Mouse (Mus musculus): ENCODE data around the gene Prss53. TPM values are rescaled to one million over a fixed set of nuclear protein-coding genes. Genes with fewer than 3 reads are reported as not detected.
"Not testable (repeated sequence)": the region's sequence is repeated elsewhere in the genome, so short reads cannot be mapped to it uniquely, and the experiment has no call there.

The Prss53 gene
- polyA plus RNA-seq, 1 experiment from 2014 or later = 1.5 TPM

- H3K9ac ChIP-seq = peak within 1 kb of the TSS; percentile 89
- peak within 1 kb of the TSS; percentile 88 for H3K4me3 ChIP-seq
- H3K4me1 ChIP-seq = peaks cover 14% of the 10 kb centered on the region
- WGBS = 1% methylated on average over 40 of the region's 40 CpGs
- peak within 1 kb of the TSS; percentile 78 for H3K4me2 ChIP-seq
- H3K9me3 ChIP-seq = no peaks in the 10 kb centered on the region
- peak within 1 kb of the TSS; percentile 87 for H3K27ac ChIP-seq (replicated peaks)
- H3K27me3 ChIP-seq (replicated peaks) = no peaks in the 10 kb centered on the region
- H3K36me3 ChIP-seq = peaks cover 58% of the 10 kb centered on the region
- ATAC-seq (ENCODE audit: extremely low read depth, insufficient number of reproducible peaks, low FRiP score, low TSS enrichment) = peak; percentile 92
Measured at GRCm38 (mm10) chr7:127912190-127912871, 21.6 kb upstream of the Prss53 start, which contains the start of gene Kat8. TSS of gene Kat8 (plus strand) at chr7:127912516.

GRCm38 (mm10) chr7:127908656-127909055 is 17.9 kb upstream of the Prss53 start:
- 87% methylated on average over 4 of the region's 4 CpGs for WGBS
- H3K4me1 ChIP-seq = peaks cover 26% of the 10 kb centered on the region
- H3K9me3 ChIP-seq = no peaks in the 10 kb centered on the region
- no peak overlapping the region for H3K9ac ChIP-seq
- H3K27me3 ChIP-seq (replicated peaks) = no peaks in the 10 kb centered on the region
- H3K36me3 ChIP-seq = peaks cover 53% of the 10 kb centered on the region
- H3K27ac ChIP-seq (replicated peaks) = no peak overlapping the region
- H3K4me2 ChIP-seq = no peak overlapping the region
- no peak overlapping the region for H3K4me3 ChIP-seq
- no peak for ATAC-seq (ENCODE audit: extremely low read depth, insufficient number of reproducible peaks, low FRiP score, low TSS enrichment)

GRCm38 (mm10) chr7:127907939-127908338 is 17.2 kb upstream of the Prss53 start:
- H3K9me3 ChIP-seq = no peaks in the 10 kb centered on the region
- no peak overlapping the region for H3K9ac ChIP-seq
- peaks cover 53% of the 10 kb centered on the region for H3K36me3 ChIP-seq
- no peak for ATAC-seq (ENCODE audit: extremely low read depth, insufficient number of reproducible peaks, low FRiP score, low TSS enrichment)
- no peak overlapping the region for H3K27ac ChIP-seq (replicated peaks)
- H3K27me3 ChIP-seq (replicated peaks) = no peaks in the 10 kb centered on the region
- WGBS = 88% methylated on average over 12 of the region's 12 CpGs
- peaks cover 20% of the 10 kb centered on the region for H3K4me1 ChIP-seq
- no peak overlapping the region for H3K4me3 ChIP-seq
- H3K4me2 ChIP-seq = no peak overlapping the region

GRCm38 (mm10) chr7:127903971-127904796 is 13.4 kb upstream of the Prss53 start, which contains the start of gene Bckdk:
TSS of gene Bckdk (plus strand) at chr7:127904082.
- H3K9me3 ChIP-seq = no peaks in the 10 kb centered on the region
- peak within 1 kb of the TSS; percentile 87 for H3K27ac ChIP-seq (replicated peaks)

GRCm38 (mm10) chr7:127901772-127902171 is 11.0 kb upstream of the Prss53 start:
- ATAC-seq (ENCODE audit: extremely low read depth, insufficient number of reproducible peaks, low FRiP score, low TSS enrichment) = no peak

More at GRCm38 (mm10) chr7:127903971-127904796, 13.4 kb upstream of the Prss53 start, which contains the start of gene Bckdk:
- ATAC-seq (ENCODE audit: extremely low read depth, insufficient number of reproducible peaks, low FRiP score, low TSS enrichment) = peak; percentile 65
- WGBS = 7% methylated on average over 38 of the region's 38 CpGs
- Histone ChIP-seq H3K9ac (peak within 1 kb of the TSS; percentile 97), H3K4me2 (peak within 1 kb of the TSS; percentile 74), H3K4me1 (peaks cover 22% of the 10 kb centered on the region), H3K27me3 (replicated peaks) (no peaks in the 10 kb centered on the region; the same call in 1 of the 2 replicates), H3K4me3 (peak within 1 kb of the TSS; percentile 87), H3K36me3 (peaks cover 42% of the 10 kb centered on the region)

GRCm38 (mm10) chr7:127899997-127900396 is 9.2 kb upstream of the Prss53 start:
- no peak overlapping the region for H3K4me2 ChIP-seq
- WGBS = 27% methylated on average over 7 of the region's 7 CpGs
- H3K27ac ChIP-seq (replicated peaks) = no peak overlapping the region
- no peaks in the 10 kb centered on the region for H3K36me3 ChIP-seq
- peaks cover 25% of the 10 kb centered on the region for H3K4me1 ChIP-seq
- no peaks in the 10 kb centered on the region; the same call in 1 of the 2 replicates for H3K27me3 ChIP-seq (replicated peaks)
- H3K9me3 ChIP-seq = no peaks in the 10 kb centered on the region
- no peak overlapping the region for H3K9ac ChIP-seq
- no peak overlapping the region for H3K4me3 ChIP-seq
- no peak for ATAC-seq (ENCODE audit: extremely low read depth, insufficient number of reproducible peaks, low FRiP score, low TSS enrichment)

More at GRCm38 (mm10) chr7:127901772-127902171, 11.0 kb upstream of the Prss53 start:
- Histone ChIP-seq H3K9ac (no peak overlapping the region), H3K4me1 (peaks cover 25% of the 10 kb centered on the region), H3K27ac (replicated peaks) (no peak overlapping the region), H3K4me2 (no peak overlapping the region), H3K27me3 (replicated peaks) (no peaks in the 10 kb centered on the region; the same call in 1 of the 2 replicates), H3K4me3 (no peak overlapping the region), H3K36me3 (peaks cover 18% of the 10 kb centered on the region), H3K9me3 (no peaks in the 10 kb centered on the region)
- 59% methylated on average over 2 of the region's 2 CpGs for WGBS

- H3K9ac ChIP-seq = no peak overlapping the region
- H3K4me2 ChIP-seq = no peak overlapping the region
- WGBS = 33% methylated on average over 10 of the region's 10 CpGs
- H3K36me3 ChIP-seq = peaks cover 5% of the 10 kb centered on the region
- no peak overlapping the region for H3K27ac ChIP-seq (replicated peaks)
- peaks cover 27% of the 10 kb centered on the region for H3K4me1 ChIP-seq
- H3K4me3 ChIP-seq = no peak overlapping the region
- no peaks in the 10 kb centered on the region; the same call in 1 of the 2 replicates for H3K27me3 ChIP-seq (replicated peaks)
- no peaks in the 10 kb centered on the region for H3K9me3 ChIP-seq
- ATAC-seq (ENCODE audit: extremely low read depth, insufficient number of reproducible peaks, low FRiP score, low TSS enrichment) = no peak
Measured at GRCm38 (mm10) chr7:127898179-127898956, 7.6 kb upstream of the Prss53 start.

GRCm38 (mm10) chr7:127897542-127897941 is 6.8 kb upstream of the Prss53 start:
- 83% methylated on average over 7 of the region's 7 CpGs for WGBS
- Histone ChIP-seq H3K9ac (no peak overlapping the region), H3K36me3 (peaks cover 13% of the 10 kb centered on the region), H3K4me3 (no peak overlapping the region), H3K4me2 (no peak overlapping the region), H3K27ac (replicated peaks) (no peak overlapping the region), H3K27me3 (replicated peaks) (no peaks in the 10 kb centered on the region; the same call in 1 of the 2 replicates), H3K9me3 (no peaks in the 10 kb centered on the region), H3K4me1 (peaks cover 27% of the 10 kb centered on the region)
- no peak for ATAC-seq (ENCODE audit: extremely low read depth, insufficient number of reproducible peaks, low FRiP score, low TSS enrichment)

- Histone ChIP-seq H3K27me3 (replicated peaks) (no peaks in the 10 kb centered on the region; the same call in 1 of the 2 replicates), H3K4me3 (no peak overlapping the region), H3K4me1 (peaks cover 27% of the 10 kb centered on the region), H3K27ac (replicated peaks) (no peak overlapping the region), H3K9ac (no peak overlapping the region), H3K4me2 (peak overlapping the region; percentile 87; the same call in 1 of the 2 replicates), H3K36me3 (peaks cover 24% of the 10 kb centered on the region), H3K9me3 (no peaks in the 10 kb centered on the region)
- no peak for ATAC-seq (ENCODE audit: extremely low read depth, insufficient number of reproducible peaks, low FRiP score, low TSS enrichment)
- 52% methylated on average over 13 of the region's 13 CpGs for WGBS
Measured at GRCm38 (mm10) chr7:127896384-127896783, 5.6 kb upstream of the Prss53 start.

- Histone ChIP-seq H3K4me3 (peak overlapping the region; percentile 71), H3K27ac (replicated peaks) (peak overlapping the region; percentile 66), H3K36me3 (peaks cover 27% of the 10 kb centered on the region), H3K4me1 (peaks cover 27% of the 10 kb centered on the region), H3K4me2 (peak overlapping the region; percentile 87)
- 64% methylated on average over 7 of the region's 7 CpGs for WGBS
- H3K9ac ChIP-seq; H3K9me3 ChIP-seq; ATAC-seq (ENCODE audit: extremely low read depth, insufficient number of reproducible peaks, low FRiP score, low TSS enrichment); H3K27me3 ChIP-seq (replicated peaks): not testable (repeated sequence)
Measured at GRCm38 (mm10) chr7:127895891-127896290, 5.1 kb upstream of the Prss53 start.
